Mouse (Mus musculus): ENCODE data around the gene Spata16. TPM values are rescaled to one million over a fixed set of nuclear protein-coding genes. Genes with fewer than 3 reads are reported as not detected.
"Not testable (repeated sequence)": the region's sequence is repeated elsewhere in the genome, so short reads cannot be mapped to it uniquely, and the experiment has no call there.

Spata16 gene
- total RNA-seq (2015) (not detected in 2 replicates), total RNA-seq (2017) (not detected in 2 replicates)

- ATAC-seq (replicated peaks; ENCODE audit: poor library complexity), result no peak
Observed at GRCm38 (mm10) chr3:26637402-26637801, at the start of gene Spata16. Gene Spata16, plus strand, starts transcription at chr3:26637620.

- no peak for ATAC-seq (replicated peaks; ENCODE audit: poor library complexity)
Observed at GRCm38 (mm10) chr3:26604861-26605260, 32.6 kb upstream of the Spata16 start.

GRCm38 (mm10) chr3:26608531-26608930, 28.9 kb upstream of the Spata16 start:
- no peak for ATAC-seq (replicated peaks; ENCODE audit: poor library complexity)

- no peak for ATAC-seq (replicated peaks; ENCODE audit: poor library complexity)
Observed at GRCm38 (mm10) chr3:26639214-26639613, 1.8 kb downstream of the Spata16 start.

GRCm38 (mm10) chr3:26639851-26640250, 2.4 kb downstream of the Spata16 start:
- no peak for ATAC-seq (replicated peaks; ENCODE audit: poor library complexity)

- no peak for ATAC-seq (replicated peaks; ENCODE audit: poor library complexity)
Observed at GRCm38 (mm10) chr3:26640321-26641075, 3.1 kb downstream of the Spata16 start.

GRCm38 (mm10) chr3:26641351-26642249, 4.2 kb downstream of the Spata16 start:
- no peak for ATAC-seq (replicated peaks; ENCODE audit: poor library complexity)

- no peak for ATAC-seq (replicated peaks; ENCODE audit: poor library complexity)
Observed at GRCm38 (mm10) chr3:26644136-26644535, 6.7 kb downstream of the Spata16 start.

GRCm38 (mm10) chr3:26646834-26647233, 9.4 kb downstream of the Spata16 start:
- ATAC-seq (replicated peaks; ENCODE audit: poor library complexity), result no peak

- no peak for ATAC-seq (replicated peaks; ENCODE audit: poor library complexity)
Observed at GRCm38 (mm10) chr3:26685832-26686231, 48.4 kb downstream of the Spata16 start.

GRCm38 (mm10) chr3:26709492-26709891, 72.1 kb downstream of the Spata16 start:
- ATAC-seq (replicated peaks; ENCODE audit: poor library complexity), result not testable (repeated sequence)

- ATAC-seq (replicated peaks; ENCODE audit: poor library complexity), result no peak
Observed at GRCm38 (mm10) chr3:26727526-26727925, 90.1 kb downstream of the Spata16 start.

- ATAC-seq (replicated peaks; ENCODE audit: poor library complexity), result peak; percentile 48
Observed at GRCm38 (mm10) chr3:26750492-26750891, 113.1 kb downstream of the Spata16 start.

- ATAC-seq (replicated peaks; ENCODE audit: poor library complexity), result peak; percentile 50; the same call in 1 of the 2 replicates
Observed at GRCm38 (mm10) chr3:26752441-26752840, 115.0 kb downstream of the Spata16 start.

GRCm38 (mm10) chr3:26793334-26794101, 156.1 kb downstream of the Spata16 start:
- ATAC-seq (replicated peaks; ENCODE audit: poor library complexity), result no peak

- no peak for ATAC-seq (replicated peaks; ENCODE audit: poor library complexity)
Observed at GRCm38 (mm10) chr3:26795851-26796538, 158.6 kb downstream of the Spata16 start.

GRCm38 (mm10) chr3:26796954-26797353, 159.5 kb downstream of the Spata16 start:
- no peak for ATAC-seq (replicated peaks; ENCODE audit: poor library complexity)

GRCm38 (mm10) chr3:26814307-26814706, 176.9 kb downstream of the Spata16 start:
- ATAC-seq (replicated peaks; ENCODE audit: poor library complexity), result no peak

GRCm38 (mm10) chr3:26815764-26816163, 178.3 kb downstream of the Spata16 start:
- no peak for ATAC-seq (replicated peaks; ENCODE audit: poor library complexity)

- ATAC-seq (replicated peaks; ENCODE audit: poor library complexity), result no peak
Observed at GRCm38 (mm10) chr3:26819398-26819797, 182.0 kb downstream of the Spata16 start.
